Mouse (Mus musculus) neural tube, embryonic 14.5 days (tissue): ENCODE results near the gene A4galt. TPM values are rescaled to one million over a fixed set of nuclear protein-coding genes. Genes with fewer than 3 reads are reported as not detected.

Experiments
- ATAC-seq: fragments of 200-750 bp; cut with Nextera tagmentation; 2 replicates; pipeline ENCODE4 v1.8.0; 2017; ENCODE audit warnings: low read depth, mild to moderate bottlenecking, moderate TSS enrichment, moderate library complexity
- H3K27ac ChIP-seq: fragments of 300-500 bp; sonication (generic); 2 replicates; pipeline ENCODE4 v1.5.1; 2014; ENCODE audit warnings: low read depth, mild to moderate bottlenecking, control low read depth, low read length, moderate library complexity, mixed read lengths
- H3K27me3 ChIP-seq: fragments of 300-500 bp; sonication (generic); 2 replicates; pipeline ENCODE4 v1.6.1; 2014; ENCODE audit warnings: low read length; ENCODE audit not compliant: control insufficient read depth, insufficient read depth
- H3K36me3 ChIP-seq: fragments of 300-500 bp; sonication (generic); 2 replicates; pipeline ENCODE4 v1.6.1; 2014; ENCODE audit warnings: low read length, mixed read lengths; ENCODE audit not compliant: control insufficient read depth, insufficient read depth
- H3K4me1 ChIP-seq: fragments of 300-500 bp; sonication (generic); 2 replicates; pipeline ENCODE4 v1.6.1; 2014; ENCODE audit warnings: low read length; ENCODE audit not compliant: control insufficient read depth, insufficient read depth
- H3K4me2 ChIP-seq: fragments of 300-500 bp; sonication (generic); 2 replicates; pipeline ENCODE4 v1.6.1; 2014; ENCODE audit warnings: mild to moderate bottlenecking, low read depth, low read length, control low read depth
- H3K4me3 ChIP-seq: fragments of 300-500 bp; sonication (generic); 2 replicates; pipeline ENCODE4 v1.5.1; 2014; ENCODE audit warnings: low read depth, low read length, control low read depth, mixed read lengths
- H3K9ac ChIP-seq: fragments of 300-500 bp; sonication (generic); replicated peaks from 2 replicates; pipeline ENCODE4 v1.6.1; 2014; ENCODE audit warnings: low read depth, mild to moderate bottlenecking, control low read depth, low read length, mixed read lengths
- H3K9me3 ChIP-seq: fragments of 300-500 bp; sonication (generic); 2 replicates; pipeline ENCODE4 v1.6.1; 2016; ENCODE audit warnings: low read length; ENCODE audit not compliant: control insufficient read depth
- WGBS: fragments of 180-500 bp; shearing (Covaris S2); extraction: QIAGEN DNeasy Blood & Tissue Kit; methylation state at CpG from one replicate; pipeline ENCODE4 v1.1.7; 2014; 5-methylcytosine and 5-hydroxymethylcytosine counted together
- polyA plus RNA-seq: library from polyadenylated mRNA; unstranded; fragments of >200 nt; fragmentation: Nextera tagmentation; extraction: Ambion mirVana; gene quantifications from 2 replicates; pipeline ENCODE4 v1.2.1, GENCODE M21; 2014

A4galt gene
- polyA plus RNA-seq, 1 experiment from 2014 or later: 0.91 TPM

DNA sequence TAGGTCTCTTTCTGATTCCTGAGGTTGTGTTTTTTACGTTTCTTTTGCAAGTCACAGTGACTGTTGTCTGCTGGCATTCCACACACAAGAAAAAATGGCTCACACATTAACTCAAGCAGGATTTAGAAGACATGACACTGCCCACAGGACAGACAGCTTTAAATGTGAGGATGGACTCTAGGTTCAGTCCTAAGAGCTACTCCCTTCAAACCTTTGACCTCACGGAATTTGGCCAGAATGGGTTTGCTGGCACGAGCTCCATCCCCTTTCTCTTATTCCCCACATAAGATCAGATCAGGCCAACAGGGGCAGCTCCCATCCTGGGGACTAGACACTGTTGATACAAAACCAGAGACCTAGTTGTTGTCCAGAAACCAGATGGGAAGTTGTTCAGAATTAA, 10.1 kb downstream of the A4galt start:
- no peak overlapping the region for H3K9ac ChIP-seq
- H3K4me1 ChIP-seq: no peaks in the 10 kb centered on the region
- H3K27ac ChIP-seq: no peak overlapping the region
- H3K4me3 ChIP-seq: no peak overlapping the region
- no peak overlapping the region for H3K4me2 ChIP-seq
- H3K36me3 ChIP-seq: no peaks in the 10 kb centered on the region
- H3K9me3 ChIP-seq: no peaks in the 10 kb centered on the region
- no peak for ATAC-seq
- no peaks in the 10 kb centered on the region for H3K27me3 ChIP-seq
- 82% methylated on average over 3 of the region's 3 CpGs for WGBS

DNA sequence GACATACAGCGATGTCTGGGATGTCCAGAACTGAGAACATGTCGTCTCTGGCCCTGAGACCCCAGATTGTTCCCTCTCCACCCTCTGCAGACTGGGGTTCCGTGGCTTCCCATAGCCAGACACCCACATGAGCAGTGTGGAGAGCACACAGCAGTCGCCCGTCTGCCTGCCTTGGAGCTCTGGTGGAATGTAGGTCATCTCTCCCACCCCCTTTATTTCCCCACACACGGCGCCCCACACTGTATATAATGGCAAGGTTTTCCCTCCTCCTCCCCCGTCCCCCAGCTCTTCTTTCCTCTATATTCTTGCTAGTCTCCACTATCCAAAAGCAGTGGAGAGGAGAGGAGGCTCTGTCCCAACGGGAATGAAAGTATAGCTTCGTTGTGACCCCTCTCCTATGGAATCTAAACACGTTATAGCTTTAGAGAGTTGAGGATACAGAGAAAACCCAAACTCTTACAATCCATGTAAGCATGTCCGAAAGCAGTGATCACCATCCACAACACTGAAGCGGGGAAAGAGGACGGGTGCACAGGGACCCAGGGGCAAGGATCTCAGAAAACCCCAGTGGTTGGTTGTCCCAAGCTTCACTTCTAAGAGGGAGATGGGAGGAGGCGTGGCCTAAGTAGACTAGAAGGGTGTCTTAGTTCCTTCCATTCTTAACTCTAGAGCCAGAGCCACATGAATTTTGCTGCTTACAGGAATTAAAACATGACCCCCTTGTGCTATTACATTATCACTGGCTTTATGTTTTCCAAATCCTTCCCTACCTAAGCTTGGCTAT, 13.9 kb downstream of the A4galt start:
- Histone ChIP-seq H3K9me3 (no peaks in the 10 kb centered on the region), H3K27me3 (no peaks in the 10 kb centered on the region), H3K27ac (no peak overlapping the region), H3K4me2 (no peak overlapping the region), H3K36me3 (no peaks in the 10 kb centered on the region), H3K4me1 (no peaks in the 10 kb centered on the region), H3K4me3 (no peak overlapping the region), H3K9ac (no peak overlapping the region)
- WGBS: 66% methylated on average over 15 of the region's 15 CpGs
- no peak for ATAC-seq

DNA sequence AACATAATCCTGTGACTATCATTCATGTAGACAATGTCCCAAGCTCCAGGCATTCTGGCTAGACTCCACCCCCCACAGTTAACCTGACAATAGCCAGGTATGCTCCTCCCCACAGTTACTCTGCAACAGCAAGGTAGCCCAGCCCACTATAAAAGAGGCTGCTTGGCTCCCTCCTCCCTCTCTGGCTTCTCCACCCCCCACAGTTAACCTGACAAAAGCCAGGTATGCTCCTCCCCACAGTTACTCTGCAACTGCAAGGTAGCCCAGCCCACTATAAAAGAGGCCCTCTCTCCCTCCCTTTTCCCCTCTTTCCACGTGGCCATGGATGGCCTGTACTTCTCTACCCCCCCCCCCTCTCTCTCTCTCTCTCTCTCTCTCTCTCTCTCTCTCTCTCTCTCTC, 14.8 kb downstream of the A4galt start:
- ATAC-seq: no peak
- Histone ChIP-seq H3K4me1 (no peaks in the 10 kb centered on the region), H3K36me3 (no peaks in the 10 kb centered on the region), H3K27ac (no peak overlapping the region), H3K9ac (no peak overlapping the region), H3K4me3 (no peak overlapping the region), H3K27me3 (no peaks in the 10 kb centered on the region), H3K4me2 (no peak overlapping the region), H3K9me3 (no peaks in the 10 kb centered on the region)
- 0% methylated on average over 1 of the region's 1 CpGs for WGBS

DNA sequence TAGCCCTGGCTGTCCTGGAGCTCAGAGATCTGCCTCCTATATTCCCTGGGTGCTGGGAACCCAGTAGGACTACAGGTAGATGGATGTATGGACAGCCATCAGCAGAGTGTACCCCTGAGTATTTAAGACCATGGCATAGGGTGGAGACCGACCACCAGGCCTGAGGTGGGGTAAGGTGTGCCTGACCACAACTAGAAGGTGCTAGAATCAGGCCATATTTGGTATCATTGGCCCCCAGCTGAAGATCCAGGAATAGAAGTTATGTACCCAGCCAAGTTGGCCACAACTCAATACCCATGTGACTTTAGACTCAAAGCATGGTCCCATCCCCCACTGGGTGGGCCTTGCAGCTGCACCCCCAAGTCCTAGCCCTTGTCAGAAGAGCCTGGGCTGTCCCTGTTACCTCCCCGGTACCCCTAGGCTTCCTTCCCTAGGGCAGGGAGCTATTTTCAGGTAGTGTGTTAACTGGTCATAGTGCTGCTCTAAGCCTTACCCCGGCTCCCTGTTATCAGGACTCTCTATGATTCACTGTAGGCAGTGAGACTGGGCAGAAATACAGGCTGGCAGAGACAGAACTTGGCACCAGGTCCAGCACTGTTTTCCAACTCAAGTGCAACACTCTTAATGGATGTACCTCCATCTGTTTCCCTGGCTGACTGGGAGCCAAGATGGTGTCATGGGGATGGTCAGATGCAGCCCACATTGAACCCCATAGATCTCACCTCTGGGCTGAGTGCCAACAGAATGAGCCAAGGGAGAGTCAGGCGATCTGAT, 18.2 kb downstream of the A4galt start:
- no peak overlapping the region for H3K27ac ChIP-seq
- 74% methylated on average over 4 of the region's 4 CpGs for WGBS
- H3K4me3 ChIP-seq: no peak overlapping the region
- no peaks in the 10 kb centered on the region for H3K9me3 ChIP-seq
- no peak overlapping the region for H3K9ac ChIP-seq
- no peak; the same call in 1 of the 2 replicates for ATAC-seq
- no peaks in the 10 kb centered on the region for H3K27me3 ChIP-seq
- H3K4me1 ChIP-seq: no peaks in the 10 kb centered on the region
- no peaks in the 10 kb centered on the region for H3K36me3 ChIP-seq
- H3K4me2 ChIP-seq: no peak overlapping the region

DNA sequence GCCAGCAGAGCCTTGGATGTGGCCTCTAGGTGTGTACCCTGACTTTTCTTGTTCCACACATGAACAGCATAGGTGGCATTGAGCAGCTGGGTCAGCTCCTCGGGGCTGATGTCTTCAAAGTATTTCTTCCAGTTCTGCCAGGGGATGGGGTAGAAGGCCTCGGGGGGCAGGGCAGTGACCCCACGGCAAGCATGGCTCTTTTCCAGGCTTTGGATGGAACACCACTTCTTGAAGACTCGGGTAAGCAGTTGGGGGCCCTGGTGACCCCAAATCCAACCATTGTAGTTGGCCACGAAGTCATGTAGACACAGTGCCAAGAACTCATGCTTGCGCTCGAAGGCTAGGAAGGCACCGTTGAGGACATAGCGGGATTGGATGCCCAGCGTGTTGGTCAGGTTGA, 24.0 kb downstream of the A4galt start:
- Histone ChIP-seq H3K9me3 (no peaks in the 10 kb centered on the region), H3K36me3 (no peaks in the 10 kb centered on the region), H3K4me1 (peaks cover 8% of the 10 kb centered on the region; the same call in 1 of the 2 replicates), H3K9ac (no peak overlapping the region), H3K27ac (no peak overlapping the region), H3K4me2 (no peak overlapping the region), H3K27me3 (no peaks in the 10 kb centered on the region), H3K4me3 (no peak overlapping the region)
- no peak for ATAC-seq
- 95% methylated on average over 10 of the region's 10 CpGs for WGBS

DNA sequence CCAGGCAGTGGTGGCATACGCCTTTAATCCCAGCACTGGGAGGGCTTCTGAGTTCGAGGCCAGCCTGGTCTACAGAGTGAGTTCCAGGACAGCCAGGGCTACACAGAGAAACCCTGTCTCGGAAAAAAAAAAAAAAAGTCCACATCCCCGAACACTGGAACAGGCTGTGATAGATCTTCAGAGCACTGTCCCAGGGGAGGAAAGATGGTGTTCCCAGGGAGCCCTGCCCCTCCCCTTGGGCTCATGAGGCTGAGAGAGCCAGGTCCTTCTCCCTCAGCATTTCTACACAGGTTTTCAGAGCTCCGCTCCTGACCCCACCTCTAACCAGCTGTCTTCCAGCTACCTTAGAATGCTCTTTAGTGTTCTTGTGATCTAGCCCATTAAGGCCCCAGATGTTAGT, 24.7 kb downstream of the A4galt start:
- 89% methylated on average over 5 of the region's 5 CpGs for WGBS
- no peak overlapping the region for H3K9ac ChIP-seq
- no peak overlapping the region for H3K4me2 ChIP-seq
- no peak overlapping the region for H3K27ac ChIP-seq
- H3K36me3 ChIP-seq: no peaks in the 10 kb centered on the region
- ATAC-seq: no peak
- no peak overlapping the region for H3K4me3 ChIP-seq
- no peaks in the 10 kb centered on the region for H3K9me3 ChIP-seq
- H3K27me3 ChIP-seq: no peaks in the 10 kb centered on the region
- peaks cover 8% of the 10 kb centered on the region; the same call in 1 of the 2 replicates for H3K4me1 ChIP-seq

DNA sequence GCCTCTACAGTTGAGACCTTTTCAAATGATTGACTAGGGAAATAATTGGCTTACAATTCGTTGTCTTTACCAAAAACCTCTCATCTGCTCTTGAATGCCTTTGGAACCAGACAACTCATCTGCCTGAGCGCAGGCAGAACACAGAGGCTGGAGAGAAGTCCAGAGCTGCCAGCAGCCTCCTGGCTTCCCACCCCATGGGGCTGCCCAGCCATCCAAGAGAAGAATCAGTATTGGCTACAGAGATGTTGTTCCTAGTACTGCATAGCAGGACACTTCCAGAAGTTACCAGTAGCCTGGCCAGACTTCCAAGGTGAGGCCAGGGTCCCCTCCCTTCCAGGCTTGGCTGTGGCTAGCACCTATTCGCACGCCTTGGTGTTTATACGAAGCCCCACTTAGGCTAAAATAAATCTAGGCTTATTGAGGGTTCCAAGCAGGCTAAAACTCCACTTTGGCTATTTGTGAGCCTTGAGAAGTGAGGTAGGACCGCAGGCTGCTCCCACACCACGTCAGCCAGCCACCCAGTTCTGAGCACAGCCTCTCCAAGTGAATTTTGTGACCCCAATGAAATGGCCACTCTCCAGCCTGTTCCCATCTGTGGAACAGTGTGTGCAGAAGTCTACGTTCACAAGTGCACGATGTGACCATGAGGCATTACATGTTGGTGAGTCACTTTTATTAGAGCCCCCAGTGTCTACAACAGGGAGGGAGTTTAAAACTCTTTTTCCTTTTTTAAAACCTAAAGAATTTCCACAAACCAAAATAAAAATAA, 25.3 kb downstream of the A4galt start:
- no peaks in the 10 kb centered on the region for H3K9me3 ChIP-seq
- no peak overlapping the region for H3K4me2 ChIP-seq
- no peak overlapping the region for H3K9ac ChIP-seq
- no peak for ATAC-seq
- no peak overlapping the region for H3K27ac ChIP-seq
- no peak overlapping the region for H3K4me3 ChIP-seq
- no peaks in the 10 kb centered on the region for H3K36me3 ChIP-seq
- H3K4me1 ChIP-seq: peaks cover 8% of the 10 kb centered on the region; the same call in 1 of the 2 replicates
- no peaks in the 10 kb centered on the region for H3K27me3 ChIP-seq
- 89% methylated on average over 9 of the region's 9 CpGs for WGBS

DNA sequence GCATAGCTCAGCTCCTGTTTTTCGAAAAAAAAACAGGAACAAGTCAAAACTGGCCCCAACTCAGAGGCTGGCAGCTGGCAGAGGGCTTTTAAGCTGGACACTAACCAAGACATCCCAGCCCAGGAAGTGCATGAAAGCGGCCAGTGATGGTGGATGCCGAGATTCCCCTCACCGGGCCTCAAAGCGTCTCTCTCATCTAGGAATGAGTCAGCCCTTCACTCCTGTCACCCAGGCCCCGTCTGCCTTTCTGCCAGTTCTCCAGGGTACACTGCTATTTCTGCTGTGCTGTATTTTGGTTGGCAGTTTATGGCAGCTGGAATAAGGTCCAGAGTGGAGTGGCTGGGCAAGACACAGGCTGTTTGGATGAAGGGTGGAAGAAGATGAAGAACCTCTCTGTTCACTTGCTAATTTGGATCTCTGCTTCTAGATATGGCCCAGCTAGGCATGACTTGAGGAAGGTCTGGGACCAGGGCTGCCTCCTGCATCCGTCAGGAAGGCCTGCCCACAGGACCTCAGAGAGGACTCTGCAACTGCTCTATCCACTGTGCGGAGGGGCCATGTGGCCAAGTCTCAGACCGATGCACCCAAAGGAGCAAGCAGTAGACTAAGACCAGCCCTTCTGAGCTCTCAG, 27.3 kb downstream of the A4galt start:
- H3K36me3 ChIP-seq: no peaks in the 10 kb centered on the region
- H3K9me3 ChIP-seq: no peaks in the 10 kb centered on the region
- no peak overlapping the region for H3K4me2 ChIP-seq
- WGBS: 64% methylated on average over 9 of the region's 9 CpGs
- H3K27ac ChIP-seq: peak overlapping the region; percentile 46; the same call in 1 of the 2 replicates
- H3K4me3 ChIP-seq: no peak overlapping the region
- H3K27me3 ChIP-seq: no peaks in the 10 kb centered on the region
- ATAC-seq: no peak
- peaks cover 8% of the 10 kb centered on the region; the same call in 1 of the 2 replicates for H3K4me1 ChIP-seq
- no peak overlapping the region for H3K9ac ChIP-seq
